Mouse (Mus musculus) testis, adult 10 weeks (tissue): ENCODE measurements around the gene Exoc2. TPM values are rescaled to one million over a fixed set of nuclear protein-coding genes. Genes with fewer than 3 reads are reported as not detected.

Source experiments
- polyA plus RNA-seq: library from polyadenylated mRNA; stranded (reverse); fragments of 350-450 nt; fragmentation: Illumina TruSeq; extraction: RNeasy Lipid Tissue Mini Kit (QIAGEN cat#74804); gene quantifications from one replicate; pipeline ENCODE4 v1.2.3, GENCODE M21; 2014; ENCODE audit warnings: low read depth, low replicate concordance

Exoc2 gene
- polyA plus RNA-seq: 42.3 TPM

DNA sequence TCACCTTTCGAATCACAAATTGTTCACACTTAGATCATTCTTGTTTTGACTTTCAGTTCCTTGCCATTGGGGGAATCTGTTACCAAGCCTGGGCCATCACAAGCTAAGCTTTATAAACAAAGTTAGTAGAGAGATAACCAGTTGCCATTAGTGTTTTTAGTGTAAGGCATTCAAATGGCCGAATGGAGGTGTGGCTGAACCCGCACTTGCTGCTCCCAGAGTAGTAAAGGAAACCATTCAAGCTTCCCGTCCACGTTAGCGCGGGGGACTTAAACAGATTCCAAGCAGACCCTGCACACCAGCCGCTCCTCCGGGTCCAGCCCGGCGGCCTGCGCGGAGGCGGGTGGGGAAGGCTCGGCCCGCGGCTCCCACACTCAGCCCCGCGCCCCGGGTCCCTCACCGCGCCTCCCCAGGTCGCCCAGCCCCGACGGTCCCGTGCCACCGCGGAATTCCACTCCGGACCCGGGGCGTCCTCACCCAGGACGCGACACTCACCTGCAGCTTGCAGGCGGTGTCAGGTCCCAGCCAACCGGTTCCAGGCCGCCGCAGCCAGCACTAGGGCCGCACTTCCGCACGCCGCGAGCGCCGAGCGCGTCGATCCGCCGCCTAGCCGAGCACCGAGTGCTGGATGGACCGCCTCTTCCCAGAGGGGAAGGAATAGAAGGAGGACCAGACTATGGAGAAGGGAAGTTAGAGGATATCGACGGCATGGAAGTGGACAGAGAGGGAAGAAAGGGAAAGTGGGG, at the start of gene Exoc2, which contains the start of gene Gm5447:
Exoc2 (minus strand) TSS at position 593 of the 746 bp plus-strand sequence.
Gm5447 (plus strand) TSS at position 704 of the 746 bp plus-strand sequence.

DNA sequence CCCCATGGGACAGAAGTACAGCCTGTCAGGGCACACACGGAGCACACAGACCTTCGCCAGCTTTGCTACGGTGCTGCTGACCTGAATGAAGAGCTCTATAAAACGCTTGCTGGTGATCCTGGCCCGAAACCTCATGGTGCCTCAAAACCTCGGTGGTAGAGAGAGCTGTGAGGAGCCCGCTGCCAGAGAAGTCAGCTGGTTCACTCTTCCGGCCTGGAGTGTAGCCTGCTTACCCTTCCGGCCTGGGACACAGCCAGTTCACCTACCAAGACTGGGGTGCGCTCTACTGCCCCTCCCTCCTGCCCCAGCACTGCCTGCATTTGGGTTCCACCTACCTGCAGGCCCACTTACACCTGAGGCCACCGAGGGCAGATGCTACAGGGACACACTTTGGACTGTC, 26.4 kb downstream of the Exoc2 start, which contains the start of gene Hus1b:
Hus1b (minus strand) TSS at position 220 of the 400 bp plus-strand sequence.

Other genes starting within 250 kb of the Exoc2 start
- gene Irf4, start 224.9 kb downstream of the Exoc2 start, polyA plus RNA-seq: 0.32 TPM
- 4.3 TPM for gene Hus1b, start 26.3 kb downstream of the Exoc2 start, polyA plus RNA-seq
- 0.53 TPM for gene Gm5447, start 111 bp upstream of the Exoc2 start, polyA plus RNA-seq